Mouse (Mus musculus) myocyte (in vitro differentiated cells): ENCODE measurements around the gene Eogt.

Experiments used
- CEBPB ChIP-seq: IDR thresholded peaks from 2 replicates; pipeline ENCODE4 v1.6.1; 2011; ENCODE audit warnings: mild to moderate bottlenecking, moderate library complexity; ENCODE audit not compliant: poor library complexity, insufficient read depth, severe bottlenecking
- E2F4 ChIP-seq: IDR thresholded peaks from one replicate; pipeline ENCODE4 v1.6.1; 2011; ENCODE audit warnings: mild to moderate bottlenecking, control low read depth, moderate library complexity; ENCODE audit not compliant: insufficient read depth
- MAX ChIP-seq: IDR thresholded peaks from one replicate; pipeline ENCODE4 v1.6.1; 2011; ENCODE audit warnings: low read depth, mild to moderate bottlenecking, control low read depth
- MYOD1 ChIP-seq, 3 experiments: IDR thresholded peaks; one replicate each; pipeline ENCODE4 v1.6.1; 2011; ENCODE audit warnings: control low read depth in 2 of 3, low read depth in 2 of 3, mild to moderate bottlenecking in 2 of 3, moderate library complexity in 1 of 3; ENCODE audit not compliant: insufficient read length in 2 of 3, control insufficient read depth in 1 of 3
- MYOG ChIP-seq, 3 experiments: IDR thresholded peaks; one replicate each; pipeline ENCODE4 v1.6.1; 2011; ENCODE audit warnings: control low read depth in 2 of 3, low read depth in 2 of 3, mild to moderate bottlenecking in 2 of 3; ENCODE audit not compliant: insufficient read length in 2 of 3, control insufficient read depth in 1 of 3, insufficient read depth in 1 of 3
- POLR2A ChIP-seq: IDR thresholded peaks from one replicate; pipeline ENCODE4 v1.6.1; 2011; ENCODE audit warnings: low read depth, mild to moderate bottlenecking, control low read depth, moderate library complexity; ENCODE audit not compliant: insufficient read length
- POLR2AphosphoS2 ChIP-seq: IDR thresholded peaks from one replicate; pipeline ENCODE4 v1.6.1; 2011; ENCODE audit warnings: low read depth, control low read depth; ENCODE audit not compliant: insufficient read length
- REST ChIP-seq: IDR thresholded peaks from one replicate; pipeline ENCODE4 v1.6.1; 2011; ENCODE audit warnings: mild to moderate bottlenecking, control low read depth, moderate library complexity; ENCODE audit not compliant: insufficient read depth, insufficient read length
- TCF12 ChIP-seq: IDR thresholded peaks from one replicate; pipeline ENCODE4 v1.6.1; 2011; ENCODE audit warnings: mild to moderate bottlenecking, control low read depth; ENCODE audit not compliant: poor library complexity, insufficient read depth, severe bottlenecking
- TCF3 ChIP-seq: IDR thresholded peaks from one replicate; pipeline ENCODE4 v1.6.1; 2011; ENCODE audit warnings: low read depth, control low read depth; ENCODE audit not compliant: insufficient read length
- USF1 ChIP-seq: IDR thresholded peaks from one replicate; pipeline ENCODE4 v1.6.1; 2011; ENCODE audit warnings: low read depth, mild to moderate bottlenecking, control low read depth, moderate library complexity

- TF ChIP-seq POLR2A: no peak
- no peak for TF ChIP-seq MAX
- TF ChIP-seq MYOD1 (IDR thresholded peaks at IDR 0.05; ENCODE audit: control insufficient read depth in 1 of 3, insufficient read length in 2 of 3, low read depth in 2 of 3): no peak
- TF ChIP-seq USF1: no peak
- no peak for TF ChIP-seq TCF12
- TF ChIP-seq E2F4: no peak
- no peak for TF ChIP-seq REST
- TF ChIP-seq CEBPB: no peak
- peak; percentile 76 for TF ChIP-seq POLR2AphosphoS2
- peak in 1 of 3 experiments; percentile 2 for TF ChIP-seq MYOG (IDR thresholded peaks at IDR 0.05; ENCODE audit: control insufficient read depth in 1 of 3, insufficient read depth in 1 of 3, insufficient read length in 2 of 3, low read depth in 2 of 3)
- no peak for TF ChIP-seq TCF3
These were observed at the start of gene Eogt for GRCm38 (mm10) chr6:97148383-97149251.
